Comparison of ENCODE assay signal across 17 mouse cellular contexts in genomic region chr6:53688762-53689477, GRCm38 (mm10).
DNase-seq lines count a peak whose midpoint lies in the region; ATAC-seq lines count a peak whose summit lies in the region.
"Had no signal": no experiment of that assay in that cellular context is flagged by ENCODE, and none has a peak within 500 bp of the region (broad histone marks: within the 10 kb centered on the region; RNA-seq: fewer than 3 reads in every experiment).

No protein-coding gene starts in this region.

- H3K4me1 ChIP-seq in limb, embryonic 10.5 days, result peaks cover 55% of the 10 kb centered on the region
- no peaks in the 10 kb centered on the region for H3K4me1 ChIP-seq in heart, embryonic 12.5 days (replicated peaks)
- H3K4me1 ChIP-seq: stomach, embryonic 15.5 days had no signal

- no peak overlapping the region for H3K4me3 ChIP-seq in limb, embryonic 10.5 days
- H3K4me3 ChIP-seq in heart, embryonic 12.5 days, result no peak overlapping the region
- H3K4me3 ChIP-seq: hindbrain, embryonic 12.5 days; kidney, embryonic 15.5 days; stomach, embryonic 15.5 days had no signal

- intact Hi-C loops in left cerebral cortex, postnatal 4 days (cut with DNase I), result no loop called here
- intact Hi-C loops in left cerebral cortex, postnatal 14 days (cut with DNase I), result no loop called here
- intact Hi-C loops in heart, postnatal 10 days (cut with DNase I), result no loop called here

- WGBS in limb, embryonic 10.5 days, result 20% methylated on average over 7 of the region's 7 CpGs
- 68% methylated on average over 7 of the region's 7 CpGs for WGBS in heart, embryonic 12.5 days

- H3K27ac ChIP-seq in limb, embryonic 10.5 days, result peak overlapping the region; percentile 80
- H3K27ac ChIP-seq in heart, embryonic 12.5 days (ENCODE audit: poor library complexity, severe bottlenecking), result no peak overlapping the region
- H3K27ac ChIP-seq: hindbrain, embryonic 12.5 days; kidney, embryonic 15.5 days; stomach, embryonic 15.5 days had no signal

- 0 out of 2 replicates have a peak, but pooled peaks cover 3% of the 10 kb centered on the region for H3K27me3 ChIP-seq in limb, embryonic 10.5 days (ENCODE audit: low read depth, poor library complexity, severe bottlenecking)
- H3K27me3 ChIP-seq in heart, embryonic 12.5 days (replicated peaks), result no peaks in the 10 kb centered on the region
- H3K27me3 ChIP-seq: hindbrain, embryonic 12.5 days; kidney, embryonic 15.5 days; stomach, embryonic 15.5 days had no signal

- no peaks in the 10 kb centered on the region for H3K9me3 ChIP-seq in limb, embryonic 10.5 days (replicated peaks)
- no peaks in the 10 kb centered on the region for H3K9me3 ChIP-seq in heart, embryonic 12.5 days (replicated peaks)
- H3K9me3 ChIP-seq: hindbrain, embryonic 12.5 days; kidney, embryonic 15.5 days; stomach, embryonic 15.5 days had no signal

- no peak overlapping the region for H3K9ac ChIP-seq in heart, embryonic 12.5 days
- H3K9ac ChIP-seq: hindbrain, embryonic 12.5 days; kidney, embryonic 15.5 days; stomach, embryonic 15.5 days had no signal

- no peak for ATAC-seq in heart, embryonic 12.5 days (ENCODE audit: insufficient number of reproducible peaks, low FRiP score)
- ATAC-seq: intestine, embryonic 16.5 days had no signal

- DNase-seq in cerebellum, postnatal 10 days, result peak; percentile 33 to 54
- DNase-seq in cerebellum, adult 9-11 months, result no peak
- peak; percentile 41 for DNase-seq in left cerebral cortex, postnatal 4 days
- no peak for DNase-seq in left cerebral cortex, postnatal 14 days (ENCODE audit: low spot score in 2 of 2)
- DNase-seq in embryo, embryonic 11 days, result peak; percentile 47
- peak; percentile 51 for DNase-seq in limb, embryonic 10.5 days (ENCODE audit: low spot score)
- no peak for DNase-seq in heart, postnatal 10 days
- DNase-seq: adrenal gland, adult 8-10 months; cerebellum, adult 11-12 months; lung, adult 2 months; right cerebral cortex, adult 18-20 months; thymus, adult 2 months had no signal

- H3K4me2 ChIP-seq in heart, embryonic 12.5 days, result no peak overlapping the region
- H3K4me2 ChIP-seq: hindbrain, embryonic 12.5 days; kidney, embryonic 15.5 days; stomach, embryonic 15.5 days had no signal

- H3K36me3 ChIP-seq in limb, embryonic 10.5 days, result no peaks in the 10 kb centered on the region
- H3K36me3 ChIP-seq in heart, embryonic 12.5 days, result peaks cover 54% of the 10 kb centered on the region
- H3K36me3 ChIP-seq: hindbrain, embryonic 12.5 days; kidney, embryonic 15.5 days; stomach, embryonic 15.5 days had no signal

Comparison
In these comparisons a context has a peak if more than half of its experiments do, and no peak if none do; other contexts are left out.
1. DNase-seq: peak in cerebellum, postnatal 10 days (2 of 2), left cerebral cortex, postnatal 4 days (single experiment), embryo, embryonic 11 days (single experiment) and limb, embryonic 10.5 days (single experiment); none in cerebellum, adult 9-11 months (single experiment), left cerebral cortex, postnatal 14 days (0 of 2) and heart, postnatal 10 days (0 of 2).